Mouse (Mus musculus): ENCODE results near the gene Gm3500.
"Not testable (repeated sequence)": the region's sequence is repeated elsewhere in the genome, so short reads cannot be mapped to it uniquely, and the experiment has no call there.

Gene Gm3500

DNA sequence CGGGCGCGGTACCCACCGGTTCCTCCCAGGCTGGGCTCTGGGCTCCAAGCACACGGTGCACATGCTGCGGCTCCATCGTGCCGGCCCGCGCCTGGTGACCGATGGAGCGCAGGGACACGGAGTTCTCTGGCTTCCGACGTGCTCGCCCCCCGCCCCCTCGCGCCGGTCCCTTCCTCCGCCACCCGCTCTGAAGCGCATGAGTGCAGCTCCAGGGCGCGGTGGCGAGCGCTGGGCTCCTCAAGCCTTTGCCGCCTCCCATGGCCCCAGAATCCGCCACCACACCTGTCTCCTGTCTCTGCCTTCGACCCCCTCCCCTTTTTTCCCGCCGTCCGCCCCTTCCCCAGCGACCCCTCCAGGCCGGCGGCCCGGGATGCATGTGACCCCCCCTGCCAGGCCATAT is at the start of gene Gm3500:
TSS of gene Gm3500 (minus strand) at position 101 of the 400 bp plus-strand sequence.
- DNase-seq (ENCODE audit: low spot score): not testable (repeated sequence)

DNA sequence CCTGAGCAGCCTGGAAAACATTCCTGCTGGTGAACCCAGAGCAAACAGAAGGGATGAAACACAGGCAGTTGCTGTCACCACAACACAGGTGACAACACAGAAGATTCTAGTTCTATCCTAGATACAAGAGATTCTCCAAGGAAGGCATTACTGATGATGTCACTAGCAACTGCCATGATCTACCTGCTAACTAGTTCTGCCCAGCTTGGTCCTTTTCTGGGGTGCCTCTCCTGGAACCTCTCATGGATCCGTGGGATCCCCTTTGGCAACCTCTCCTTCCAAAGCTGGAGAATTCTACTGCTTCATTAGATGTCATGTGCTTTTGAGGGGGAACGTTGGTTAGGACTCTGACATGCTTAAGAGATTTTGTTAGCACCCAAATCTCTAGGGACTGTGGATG is 54.0 kb downstream of the Gm3500 start, which contains the start of gene Gm3542:
TSS of gene Gm3542 (minus strand) at position 101 of the 400 bp plus-strand sequence.
- DNase-seq (ENCODE audit: low spot score): not testable (repeated sequence)

All from left cerebral cortex, adult 11 months (tissue).